Mouse (Mus musculus): ENCODE results near the gene Mitf. TPM values are rescaled to one million over a fixed set of nuclear protein-coding genes. Genes with fewer than 3 reads are reported as not detected.

Gene Mitf
- 10 to 100 TPM; 52.5 to 56.7 TPM for total RNA-seq (2021)
- long read RNA-seq, experiment 1, full-length matches to known transcripts: 1 of 7 reads
- long read RNA-seq, experiment 1, partial matches to known transcripts: 0 of 7 reads
- long read RNA-seq, experiment 1, other reads (novel, unspliced or antisense): 6 of 7 reads
- long read RNA-seq, experiment 2, partial matches to known transcripts: 2 of 6 reads
- long read RNA-seq, experiment 2, other reads (novel, unspliced or antisense): 4 of 6 reads

DNA sequence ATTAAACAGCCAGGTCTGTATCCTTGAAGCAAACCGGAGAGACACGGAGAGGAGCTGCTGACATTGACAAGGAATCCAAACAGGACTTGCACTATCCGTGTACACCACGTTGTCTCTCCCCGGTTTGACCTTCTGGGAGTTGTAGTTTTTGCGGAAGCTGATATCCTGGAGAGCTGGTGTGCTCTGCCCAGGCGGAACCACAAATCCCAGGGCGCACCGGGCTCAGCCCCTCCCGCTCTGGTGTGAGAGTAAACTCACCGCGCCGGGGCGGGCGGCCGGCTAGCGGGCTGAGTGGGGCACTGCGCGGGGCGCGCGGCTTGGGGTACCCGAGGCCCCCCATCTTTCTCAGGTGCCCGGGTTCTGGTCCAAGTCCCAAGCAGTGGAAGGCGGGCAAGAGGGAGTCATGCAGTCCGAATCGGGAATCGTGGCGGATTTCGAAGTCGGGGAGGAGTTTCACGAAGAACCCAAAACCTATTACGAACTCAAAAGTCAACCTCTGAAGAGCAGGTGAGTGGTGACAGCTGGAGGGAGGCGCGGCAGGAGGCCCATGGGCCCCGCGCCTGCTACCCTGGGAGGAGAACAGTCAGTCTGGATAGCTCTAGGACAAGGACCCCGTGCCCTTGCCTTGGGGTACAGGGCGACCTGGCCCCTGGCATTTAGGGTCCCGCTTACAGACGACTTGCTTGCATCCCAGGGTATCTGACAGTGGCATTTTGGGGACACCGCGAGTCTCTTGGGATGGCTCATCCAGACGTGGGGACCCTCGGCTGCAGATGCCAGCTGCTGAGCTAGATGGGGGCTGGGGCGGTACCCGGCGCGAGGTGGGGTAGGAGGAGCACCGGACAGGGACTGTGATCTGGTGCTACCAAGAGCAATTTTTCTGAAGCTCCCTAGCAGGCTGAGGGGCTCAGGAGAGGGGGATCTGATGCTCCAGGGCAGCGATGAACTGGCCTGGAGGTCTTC, at the start of gene Mitf:
Gene Mitf (plus strand): TSS at position 272 of the 963 bp plus-strand sequence.
- DNase-seq: peak; percentile 97

- DNase-seq: peak; percentile 44 to 68
These were observed 49.5 kb upstream of the Mitf start for GRCm38 (mm10) chr6:97757361-97757760.

DNA sequence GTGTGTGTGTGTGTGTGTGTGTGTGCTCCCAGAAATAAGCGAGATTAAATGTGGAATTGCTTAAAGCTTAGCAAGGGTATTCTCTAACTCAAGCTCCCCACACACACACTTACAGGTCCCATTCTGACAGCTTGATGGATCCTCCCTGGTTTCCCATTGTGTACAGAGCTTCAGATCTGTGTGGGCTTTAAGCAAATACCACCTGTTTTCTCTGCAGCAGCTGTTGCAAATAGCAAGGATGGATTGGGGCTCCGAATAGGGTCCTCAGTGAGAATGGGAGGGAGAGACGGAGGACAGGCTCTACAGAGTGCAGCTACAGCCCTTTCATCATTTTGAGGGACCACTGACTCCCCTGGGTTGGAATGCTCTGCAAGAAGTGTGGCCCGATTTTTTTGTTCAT, 48.0 kb upstream of the Mitf start:
- DNase-seq: no peak

DNA sequence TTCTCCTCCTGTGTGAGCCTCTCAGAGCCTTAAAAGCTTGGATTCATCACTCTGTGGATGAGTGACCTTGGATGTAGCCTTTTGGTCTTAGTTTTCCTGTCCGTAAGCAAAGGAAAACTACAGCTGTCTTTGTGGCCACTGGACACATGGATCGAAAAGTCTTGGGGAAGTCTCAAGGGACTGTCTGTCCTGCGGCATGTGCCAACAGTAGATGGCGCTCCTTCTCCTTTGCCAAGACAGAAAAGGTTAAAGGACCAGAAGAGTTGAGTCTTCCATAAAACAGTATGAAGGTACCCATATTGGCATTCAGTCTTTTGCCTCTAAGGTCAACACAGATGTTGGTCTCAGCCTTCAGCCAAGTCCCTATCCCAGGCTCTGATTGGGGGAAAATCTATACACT, 47.6 kb upstream of the Mitf start:
- DNase-seq: peak; percentile 61 to 79

- peak; percentile 26 to 44 for DNase-seq
These were observed 45.5 kb upstream of the Mitf start for GRCm38 (mm10) chr6:97761326-97761725.

DNA sequence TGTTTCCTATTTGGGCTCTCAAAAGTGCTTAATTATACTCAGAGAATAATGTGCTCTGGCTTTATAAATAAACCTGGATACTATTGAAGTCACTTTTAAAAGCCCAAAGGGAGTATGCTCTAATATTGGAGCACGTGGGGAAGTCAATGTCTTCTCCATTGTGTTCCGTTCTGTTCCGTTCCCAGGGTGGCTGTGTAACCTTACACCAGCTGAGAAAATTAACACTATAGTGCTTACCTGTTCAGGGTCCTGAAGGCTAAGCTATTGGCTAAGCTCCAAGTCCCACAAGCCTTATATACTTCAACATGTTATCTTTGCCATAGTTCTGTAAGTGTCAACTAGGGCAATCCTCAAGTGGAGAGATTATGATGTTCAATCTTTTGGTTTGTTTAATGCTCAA, 42.9 kb upstream of the Mitf start:
- DNase-seq: no peak

DNA sequence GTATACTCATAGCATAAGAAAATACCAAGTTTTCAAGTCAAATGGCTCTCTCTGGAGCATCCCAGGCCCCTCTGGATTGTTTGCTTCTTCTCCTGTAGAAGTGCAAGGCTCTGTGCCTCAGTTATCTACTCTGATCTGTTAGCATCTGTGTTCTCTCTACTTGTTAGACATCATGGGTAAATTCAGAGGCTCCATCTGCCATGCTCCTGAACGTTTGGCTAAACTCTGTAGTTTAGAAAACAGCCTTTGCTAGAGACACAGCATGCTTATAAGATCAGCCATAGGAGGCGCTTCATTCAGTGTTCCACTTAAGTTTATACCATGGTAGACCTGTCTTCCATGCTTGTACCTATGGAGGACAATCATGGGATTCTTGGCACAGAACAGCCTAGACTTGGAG, 39.0 kb upstream of the Mitf start:
- no peak for DNase-seq

GRCm38 (mm10) chr6:97769549-97769948, 37.3 kb upstream of the Mitf start:
- DNase-seq: no peak

DNA sequence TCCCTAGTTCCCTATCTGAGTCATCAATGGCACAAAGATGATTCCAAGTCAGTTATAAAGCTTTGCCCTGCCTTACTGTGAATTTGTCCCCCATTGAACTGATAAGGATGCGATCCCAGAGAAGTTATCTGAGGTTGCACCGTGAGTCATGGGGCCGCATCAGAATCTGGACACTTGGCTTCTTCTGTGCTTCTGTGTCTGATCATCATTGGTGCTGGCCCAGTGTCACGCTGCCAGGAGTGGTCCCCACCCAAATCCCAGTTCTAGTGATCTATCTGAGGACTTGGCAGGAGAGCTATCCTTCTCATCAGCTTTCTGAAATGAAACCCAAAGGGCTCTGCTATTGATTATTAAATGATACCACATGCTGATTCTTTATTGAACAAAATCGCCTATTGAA, 25.5 kb upstream of the Mitf start:
- no peak for DNase-seq

DNA sequence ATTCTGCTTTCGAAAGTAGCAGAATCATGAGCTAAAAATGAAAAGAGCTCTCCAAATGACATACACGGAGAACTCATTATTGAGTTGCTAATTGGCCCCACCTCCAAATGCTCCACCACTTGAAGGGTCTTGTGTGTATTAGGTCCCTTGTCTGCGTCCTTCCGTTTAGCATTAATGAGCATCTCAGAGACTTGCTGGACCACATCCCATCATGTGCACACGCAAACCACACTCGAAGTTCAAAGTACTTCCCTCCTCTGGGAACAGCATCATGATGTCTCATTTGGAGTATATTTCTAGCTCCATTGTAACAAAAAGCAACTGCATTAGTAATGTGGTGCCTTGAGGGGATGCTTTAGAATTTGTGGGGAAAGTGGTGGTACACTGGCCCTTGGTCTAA, 24.6 kb upstream of the Mitf start:
- DNase-seq: no peak

- DNase-seq: no peak
These were observed 20.0 kb upstream of the Mitf start for GRCm38 (mm10) chr6:97786871-97787270.

- DNase-seq: no peak
These were observed 18.4 kb upstream of the Mitf start for GRCm38 (mm10) chr6:97788361-97788974.

DNA sequence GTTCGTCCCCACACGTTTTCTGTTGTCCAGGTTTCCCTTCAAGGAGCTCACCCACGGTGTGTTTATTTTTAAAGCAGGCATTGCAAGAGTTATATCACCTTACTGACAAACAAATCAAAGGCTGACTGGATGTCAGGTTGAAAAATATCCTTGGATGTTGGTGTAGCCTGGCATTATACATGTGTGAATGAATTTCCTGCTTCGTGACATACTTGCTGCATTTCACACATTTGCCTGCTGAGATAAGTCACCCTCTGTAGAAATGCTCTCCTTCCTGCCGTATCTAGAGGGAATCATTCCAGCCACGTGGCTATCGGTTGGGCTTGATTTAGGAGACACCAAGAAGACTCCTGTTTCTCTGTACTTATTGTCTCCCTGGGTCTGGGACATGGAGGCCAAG, 17.2 kb upstream of the Mitf start:
- DNase-seq: no peak

GRCm38 (mm10) chr6:97792104-97792503, 14.7 kb upstream of the Mitf start:
- DNase-seq: peak; percentile 22 to 47

- DNase-seq: peak in 1 of 2 experiments; percentile 22
These were observed 11.7 kb upstream of the Mitf start for GRCm38 (mm10) chr6:97795175-97795574.

DNA sequence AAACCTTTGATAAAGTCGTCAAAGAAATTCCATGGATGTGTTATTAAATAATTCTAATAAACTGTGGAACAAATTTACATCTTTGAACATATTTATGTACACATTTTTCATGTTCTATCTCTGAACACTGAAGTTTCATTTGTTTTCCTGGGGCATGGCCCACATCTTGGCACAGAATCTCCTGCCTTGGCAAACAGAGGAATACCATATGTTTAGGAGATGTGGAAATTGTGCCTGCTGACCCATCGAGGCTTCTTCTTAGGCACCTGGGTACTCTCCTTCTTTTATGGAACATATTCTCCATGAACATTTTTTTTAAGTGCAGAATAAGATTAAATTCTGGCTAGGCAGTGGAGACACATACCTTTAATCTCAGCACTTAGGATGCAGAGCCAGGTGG, 6.2 kb upstream of the Mitf start:
- no peak for DNase-seq

- DNase-seq: peak in 1 of 2 experiments; percentile 27
These were observed 801 bp upstream of the Mitf start for GRCm38 (mm10) chr6:97806051-97806450.

- DNase-seq: no peak
These were observed 7.3 kb downstream of the Mitf start for GRCm38 (mm10) chr6:97814191-97814590.

GRCm38 (mm10) chr6:97815723-97816122, 8.9 kb downstream of the Mitf start:
- DNase-seq: peak; percentile 29 to 51

DNA sequence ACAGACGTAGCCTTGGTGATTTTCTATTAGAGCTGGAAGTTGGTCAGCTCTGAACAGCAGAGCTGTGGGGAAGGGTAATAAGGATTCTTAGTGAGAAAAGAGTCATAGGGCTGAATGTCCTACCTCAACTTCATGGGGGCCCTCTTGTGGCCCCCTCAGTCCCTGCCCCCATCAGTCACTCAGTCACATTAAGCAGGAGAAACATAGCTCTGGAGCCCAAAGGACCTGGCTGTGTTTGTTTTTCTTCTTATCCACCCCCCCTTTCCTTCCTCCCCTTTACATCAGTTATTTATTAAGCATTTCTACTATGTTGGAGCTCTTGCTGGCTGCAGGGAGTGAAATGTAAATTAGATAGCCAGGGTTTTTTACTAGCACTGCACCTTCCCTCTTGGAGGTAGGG, 10.0 kb downstream of the Mitf start:
- no peak for DNase-seq

DNA sequence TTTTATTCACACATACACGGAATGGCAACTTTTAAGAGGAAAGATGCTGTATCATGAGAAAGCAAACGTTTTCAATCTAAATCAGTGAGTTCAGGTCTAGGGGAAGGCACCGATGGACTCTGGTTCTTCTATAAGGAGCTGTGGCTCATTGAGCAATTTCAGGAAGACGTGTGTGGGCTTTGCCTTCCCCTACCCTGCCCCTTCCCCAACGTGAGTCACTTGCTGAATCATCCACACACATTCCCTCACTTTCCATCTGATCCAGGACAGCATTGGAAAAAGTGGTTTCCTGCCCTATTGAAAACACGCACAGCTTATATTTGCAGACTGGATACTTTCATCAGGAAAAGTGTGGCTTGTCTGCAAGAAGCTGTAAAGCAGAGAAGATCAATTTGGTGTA, 11.3 kb downstream of the Mitf start:
- DNase-seq: no peak

- DNase-seq: no peak
These were observed 12.1 kb downstream of the Mitf start for GRCm38 (mm10) chr6:97818948-97819347.

- DNase-seq: peak; percentile 33 to 48
These were observed 13.7 kb downstream of the Mitf start for GRCm38 (mm10) chr6:97820505-97820904.

Measured in heart, adult 18-20 months (tissue).